Mouse (Mus musculus) kidney, adult 2 months (tissue): ENCODE results near the gene Kcnh7. TPM values are rescaled to one million over a fixed set of nuclear protein-coding genes. Genes with fewer than 3 reads are reported as not detected.

Experiments
- DNase-seq: peaks from one replicate; pipeline ENCODE4 v3.0.0; 2021
- H3K27ac ChIP-seq: fragments of 200-500 bp; 2 replicates; pipeline ENCODE4 v1.5.1; 2012; ENCODE audit warnings: low read depth, low read length, control low read depth, inconsistent platforms; ENCODE audit not compliant: insufficient read depth
- H3K27me3 ChIP-seq: fragments of 200-500 bp; replicated peaks from 2 replicates; pipeline ENCODE4 v1.6.1; 2012; ENCODE audit warnings: mild to moderate bottlenecking, moderate library complexity, low read length, inconsistent platforms; ENCODE audit not compliant: control insufficient read depth, insufficient read depth
- H3K36me3 ChIP-seq: fragments of 200-500 bp; 2 replicates; pipeline ENCODE4 v1.6.1; 2012; ENCODE audit warnings: mild to moderate bottlenecking, moderate library complexity, low read length, inconsistent platforms; ENCODE audit not compliant: control insufficient read depth, insufficient read depth
- H3K4me1 ChIP-seq: fragments of 200-500 bp; 2 replicates; pipeline ENCODE4 v1.6.1; 2011; ENCODE audit warnings: low read length; ENCODE audit not compliant: control insufficient read depth, insufficient read depth
- H3K4me3 ChIP-seq: fragments of 200-500 bp; 2 replicates; pipeline ENCODE4 v1.5.1; 2011; ENCODE audit warnings: mild to moderate bottlenecking, low read depth, low read length, control low read depth; ENCODE audit not compliant: insufficient read depth
- CTCF ChIP-seq: fragments of 200-500 bp; conservative IDR thresholded peaks from 2 replicates; pipeline ENCODE4 v1.5.1; 2011; ENCODE audit warnings: low read depth, mild to moderate bottlenecking, control low read depth, low read length, moderate library complexity, mixed read lengths; ENCODE audit not compliant: insufficient read depth, insufficient read length
- POLR2A ChIP-seq: fragments of 200-500 bp; IDR thresholded peaks from one replicate; pipeline ENCODE4 v1.6.1; 2011; ENCODE audit warnings: low read depth, low read length, control low read depth
- WGBS: fragments of 180-500 bp; shearing (Covaris S2); methylation state at CpG from one replicate; pipeline ENCODE4 v1.1.7; 2018; 5-methylcytosine and 5-hydroxymethylcytosine counted together
- polyA plus RNA-seq: library from polyadenylated mRNA; depleted of rRNA; stranded (reverse); fragments of >200 nt; gene quantifications from 2 replicates; pipeline ENCODE4 v1.2.3, GENCODE M21; 2012

Gene Kcnh7
- polyA plus RNA-seq, 1 experiment: 0.03 TPM

DNA sequence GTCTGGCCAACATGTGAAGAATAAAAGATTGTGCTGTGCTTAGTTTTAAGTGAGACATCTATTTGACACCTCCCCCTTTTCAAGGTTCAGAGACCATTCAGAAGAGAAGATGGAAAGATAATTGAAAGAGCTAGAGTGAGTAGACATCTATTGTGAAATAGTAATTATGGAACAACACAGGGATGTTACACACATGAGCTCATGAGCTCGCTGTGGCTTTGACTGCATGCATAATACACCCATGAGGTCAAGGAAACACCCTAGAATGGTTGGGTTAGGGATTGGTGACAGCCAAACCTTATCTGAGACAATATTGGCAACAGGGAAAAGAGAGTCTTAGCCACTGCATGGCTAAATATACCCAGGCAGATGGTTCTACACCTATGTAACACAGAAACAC lies 380.1 kb downstream of the Kcnh7 start:
- WGBS: 76% methylated on average over 1 of the region's 1 CpGs
- H3K4me3 ChIP-seq: no peak overlapping the region
- no peak overlapping the region for H3K27ac ChIP-seq
- H3K36me3 ChIP-seq: no peaks in the 10 kb centered on the region
- no peaks in the 10 kb centered on the region for H3K27me3 ChIP-seq
- no peaks in the 10 kb centered on the region for H3K4me1 ChIP-seq
- no peak for TF ChIP-seq CTCF
- no peak for TF ChIP-seq POLR2A
- no peak for DNase-seq

DNA sequence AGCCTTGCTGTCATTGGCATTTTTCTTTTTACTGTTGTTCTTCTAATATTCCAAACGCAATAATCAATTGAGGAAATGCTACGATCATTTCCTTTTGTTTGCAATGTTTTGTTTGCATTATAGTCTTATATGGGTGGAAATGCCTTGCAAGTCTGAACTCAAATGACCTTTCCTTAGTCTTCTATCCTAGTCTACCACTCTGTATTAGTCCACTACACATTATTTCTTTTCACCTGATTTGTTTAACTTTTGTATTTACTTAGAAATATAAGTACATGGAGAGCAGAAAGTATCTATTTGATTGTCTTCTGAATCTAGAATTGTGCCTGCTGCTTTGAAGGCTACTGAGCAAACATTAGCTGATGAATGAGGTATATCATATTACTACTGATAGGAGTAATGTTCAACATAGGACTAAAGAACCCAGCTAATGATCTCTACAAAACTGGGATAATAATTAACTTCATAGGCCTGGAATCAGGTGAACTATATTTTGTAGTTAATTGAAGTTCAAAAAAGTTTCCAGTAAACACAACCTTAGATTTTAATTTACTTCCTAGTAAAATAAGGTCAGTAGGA lies 399.5 kb downstream of the Kcnh7 start:
- TF ChIP-seq CTCF (no peak), POLR2A (no peak)
- WGBS: 81% methylated on average over 2 of the region's 2 CpGs
- Histone ChIP-seq H3K4me1 (no peaks in the 10 kb centered on the region), H3K27me3 (no peaks in the 10 kb centered on the region), H3K4me3 (no peak overlapping the region), H3K27ac (no peak overlapping the region), H3K36me3 (no peaks in the 10 kb centered on the region)
- no peak for DNase-seq

DNA sequence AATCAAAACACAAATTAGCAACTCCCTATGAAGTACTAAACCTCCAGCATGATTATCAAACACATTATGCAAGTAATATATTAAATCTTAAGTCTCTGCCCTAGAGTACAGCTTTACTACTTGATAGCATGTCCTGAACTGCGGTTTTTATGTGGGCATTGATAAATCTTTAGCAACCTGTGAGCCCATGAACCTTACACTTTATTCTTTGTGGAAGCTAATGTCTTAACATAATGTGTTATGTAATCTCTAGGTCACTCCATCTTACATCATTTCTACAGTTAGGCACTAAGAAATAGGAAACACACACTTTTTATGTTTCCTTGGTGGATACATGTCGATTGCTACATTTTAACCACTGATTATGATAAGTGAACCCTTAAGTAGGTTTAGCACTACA lies 437.8 kb downstream of the Kcnh7 start:
- no peaks in the 10 kb centered on the region for H3K27me3 ChIP-seq
- H3K4me3 ChIP-seq: no peak overlapping the region
- no peak for TF ChIP-seq CTCF
- no peak for TF ChIP-seq POLR2A
- no peak for DNase-seq
- H3K36me3 ChIP-seq: no peaks in the 10 kb centered on the region
- H3K27ac ChIP-seq: no peak overlapping the region
- H3K4me1 ChIP-seq: no peaks in the 10 kb centered on the region
- WGBS: 69% methylated on average over 2 of the region's 2 CpGs

DNA sequence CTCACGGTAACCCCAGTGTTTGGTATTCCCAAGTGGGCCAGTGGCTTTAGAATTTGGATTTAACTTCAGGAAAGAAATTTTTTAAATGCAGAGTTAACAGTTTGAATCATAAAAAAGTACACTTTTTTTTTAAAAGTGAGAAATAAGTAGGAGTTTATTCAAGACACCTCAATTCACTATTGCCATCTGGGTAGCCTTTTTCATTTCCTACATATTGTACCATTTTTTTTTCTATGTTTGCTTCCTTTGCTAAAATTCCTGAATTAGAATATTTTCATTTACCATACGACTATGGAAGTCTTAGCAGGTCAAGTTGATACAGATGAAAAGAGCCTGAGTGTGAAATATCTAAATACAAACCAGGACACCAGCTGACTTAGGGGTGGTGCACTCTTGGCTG lies 441.0 kb downstream of the Kcnh7 start:
- Histone ChIP-seq H3K4me1 (no peaks in the 10 kb centered on the region), H3K4me3 (no peak overlapping the region), H3K27ac (no peak overlapping the region), H3K36me3 (no peaks in the 10 kb centered on the region), H3K27me3 (no peaks in the 10 kb centered on the region)
- DNase-seq: no peak
- TF ChIP-seq CTCF: no peak
- no peak for TF ChIP-seq POLR2A
- WGBS: 77% methylated on average over 2 of the region's 2 CpGs

DNA sequence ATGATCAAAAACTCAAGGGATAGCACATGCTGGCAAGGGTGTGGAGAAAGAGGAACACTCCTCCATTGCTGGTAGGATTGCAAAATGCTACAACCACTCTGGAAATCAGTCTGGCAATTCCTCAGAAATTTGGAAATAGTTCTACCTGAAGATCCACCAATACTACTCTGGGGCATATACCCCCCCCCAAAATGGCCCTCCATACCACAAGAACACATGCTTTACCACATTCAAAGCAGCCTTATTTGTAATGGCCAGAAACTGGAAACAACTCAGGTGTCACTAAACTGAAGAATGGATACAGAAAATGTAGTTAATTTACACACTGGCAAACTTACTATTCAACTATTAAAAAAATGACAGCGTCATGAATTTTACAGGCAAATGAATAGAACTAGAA lies 453.4 kb downstream of the Kcnh7 start:
- no peak for DNase-seq
- H3K27ac ChIP-seq: no peak overlapping the region
- H3K27me3 ChIP-seq: no peaks in the 10 kb centered on the region; the same call in 1 of the 2 replicates
- TF ChIP-seq POLR2A (no peak), CTCF (no peak)
- 70% methylated on average over 1 of the region's 1 CpGs for WGBS
- no peaks in the 10 kb centered on the region for H3K36me3 ChIP-seq
- no peak overlapping the region for H3K4me3 ChIP-seq
- H3K4me1 ChIP-seq: no peaks in the 10 kb centered on the region

DNA sequence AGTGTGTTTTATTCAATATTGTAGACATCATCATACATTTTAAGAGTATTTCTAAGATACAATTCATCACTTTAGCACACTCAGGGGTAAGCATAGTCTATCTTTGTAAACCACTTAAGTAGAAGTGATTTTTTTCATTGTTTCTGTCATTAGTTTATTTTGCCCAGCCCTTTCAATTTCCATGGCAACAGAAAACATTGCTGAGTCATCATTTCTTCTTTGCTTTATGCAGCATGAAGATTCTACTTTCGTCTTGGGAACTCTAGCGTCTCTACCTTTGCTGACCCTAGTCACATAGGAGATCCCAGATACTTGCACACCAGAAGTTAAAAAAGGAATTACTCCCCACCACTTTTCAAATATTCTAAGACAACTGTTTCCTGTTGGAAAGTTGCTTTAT lies 456.4 kb downstream of the Kcnh7 start:
- no peaks in the 10 kb centered on the region for H3K36me3 ChIP-seq
- TF ChIP-seq POLR2A (no peak), CTCF (no peak)
- 87% methylated on average over 2 of the region's 2 CpGs for WGBS
- no peak overlapping the region for H3K27ac ChIP-seq
- H3K4me3 ChIP-seq: no peak overlapping the region
- no peaks in the 10 kb centered on the region; the same call in 1 of the 2 replicates for H3K27me3 ChIP-seq
- H3K4me1 ChIP-seq: no peaks in the 10 kb centered on the region
- no peak for DNase-seq

DNA sequence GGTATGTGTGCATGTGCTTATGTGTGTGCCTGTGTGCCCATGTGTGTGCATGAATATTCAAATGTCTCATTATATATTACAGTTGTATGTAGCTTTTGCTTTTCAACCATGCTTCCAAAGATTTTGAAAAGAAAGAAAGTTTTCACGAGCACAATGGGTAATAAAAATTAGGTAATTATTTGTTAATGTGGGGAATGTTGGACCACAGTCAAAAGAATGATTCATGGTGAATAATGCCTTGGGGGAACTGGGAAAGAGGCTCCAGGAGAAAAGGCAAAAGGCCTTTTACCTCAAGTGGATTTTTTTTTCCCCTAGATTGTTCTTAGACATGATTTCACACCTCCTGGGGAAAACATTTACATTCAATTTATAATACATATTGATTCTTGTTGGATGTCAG lies 458.1 kb downstream of the Kcnh7 start:
- no peak for TF ChIP-seq CTCF
- no peak for TF ChIP-seq POLR2A
- H3K27me3 ChIP-seq: no peaks in the 10 kb centered on the region; the same call in 1 of the 2 replicates
- H3K36me3 ChIP-seq: no peaks in the 10 kb centered on the region
- 20% methylated on average over 1 of the region's 1 CpGs for WGBS
- H3K4me1 ChIP-seq: no peaks in the 10 kb centered on the region
- no peak overlapping the region for H3K4me3 ChIP-seq
- H3K27ac ChIP-seq: no peak overlapping the region
- no peak for DNase-seq

DNA sequence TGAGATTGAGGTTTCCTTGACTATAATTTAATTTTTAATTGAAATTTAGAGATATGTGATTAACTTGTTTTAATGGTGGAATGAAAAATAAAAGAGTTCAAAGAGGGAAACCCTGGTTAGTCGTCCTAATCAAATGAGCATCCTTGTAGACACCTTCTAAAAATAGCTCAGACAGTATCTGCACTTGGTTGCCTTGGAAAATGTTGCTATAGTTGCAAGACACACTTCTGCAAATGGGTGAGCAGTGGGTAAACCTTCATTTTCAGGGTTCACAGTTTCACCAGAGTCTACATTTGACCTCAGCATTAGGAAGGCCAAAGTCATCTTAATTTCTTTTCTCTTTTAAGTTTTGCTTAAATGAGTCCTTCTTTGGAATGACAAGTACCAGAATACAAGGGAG lies 465.7 kb downstream of the Kcnh7 start:
- TF ChIP-seq POLR2A (no peak), CTCF (no peak)
- Histone ChIP-seq H3K27ac (no peak overlapping the region), H3K36me3 (no peaks in the 10 kb centered on the region), H3K4me3 (no peak overlapping the region), H3K4me1 (no peaks in the 10 kb centered on the region), H3K27me3 (no peaks in the 10 kb centered on the region)
- WGBS: 39% methylated on average over 1 of the region's 1 CpGs
- DNase-seq: no peak
